Mouse (Mus musculus) frontal cortex, postnatal 14 days (tissue): Measurements from ENCODE around the gene Chst4.

Source experiments
- DNase-seq, 2 experiments: peaks; one replicate each; pipeline ENCODE4 v3.0.0; 2022; ENCODE audit warnings: low spot score in 2 of 2

The Chst4 gene

GRCm38 (mm10) chr8:110006312-110007023, 33.1 kb downstream of the Chst4 start:
- DNase-seq, result no peak

- no peak for DNase-seq
These were observed 35.2 kb downstream of the Chst4 start for GRCm38 (mm10) chr8:110004300-110004699.

GRCm38 (mm10) chr8:110002953-110003352, 36.6 kb downstream of the Chst4 start:
- no peak for DNase-seq

- DNase-seq, result no peak
These were observed 39.6 kb downstream of the Chst4 start for GRCm38 (mm10) chr8:109999974-110000373.

DNA sequence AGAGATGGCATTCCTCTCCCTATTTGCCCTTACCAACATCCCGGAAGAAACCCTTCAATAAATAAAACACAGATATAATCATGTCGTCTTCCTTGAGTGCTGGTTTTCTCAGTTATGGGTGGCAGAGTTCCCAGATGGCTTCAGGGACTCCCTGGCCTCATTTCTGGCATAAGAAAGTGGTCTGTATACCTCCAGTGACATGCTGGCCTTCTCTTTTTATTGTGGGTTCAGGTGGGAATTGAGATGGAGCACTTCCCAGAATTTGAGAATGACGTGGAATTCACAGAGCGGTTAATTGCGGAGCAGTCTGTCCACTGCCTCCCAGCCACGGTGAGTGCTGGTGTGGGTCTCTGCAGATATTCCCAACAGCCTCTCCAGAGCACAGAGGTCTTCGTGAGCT, 41.5 kb downstream of the Chst4 start:
- no peak for DNase-seq

DNA sequence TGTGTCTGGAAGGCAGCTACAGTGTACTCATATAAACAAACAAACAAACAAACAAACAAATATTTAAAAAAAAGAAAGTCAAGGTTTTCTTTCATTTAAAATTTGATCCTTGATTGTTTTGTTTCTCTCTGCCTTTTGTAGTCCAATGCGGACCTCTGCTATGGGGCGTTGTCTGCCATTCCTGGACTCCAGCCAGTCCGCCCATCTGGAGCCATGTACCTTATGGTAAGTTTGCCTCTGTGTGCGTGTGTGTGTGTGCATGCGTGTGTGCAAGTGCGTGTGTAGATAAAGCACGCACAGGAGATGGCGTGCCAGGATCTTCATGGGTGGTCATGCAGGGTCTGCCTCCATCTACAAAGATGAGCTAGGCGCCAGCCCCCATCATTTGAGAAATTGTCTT, 42.2 kb downstream of the Chst4 start:
- no peak for DNase-seq

DNA sequence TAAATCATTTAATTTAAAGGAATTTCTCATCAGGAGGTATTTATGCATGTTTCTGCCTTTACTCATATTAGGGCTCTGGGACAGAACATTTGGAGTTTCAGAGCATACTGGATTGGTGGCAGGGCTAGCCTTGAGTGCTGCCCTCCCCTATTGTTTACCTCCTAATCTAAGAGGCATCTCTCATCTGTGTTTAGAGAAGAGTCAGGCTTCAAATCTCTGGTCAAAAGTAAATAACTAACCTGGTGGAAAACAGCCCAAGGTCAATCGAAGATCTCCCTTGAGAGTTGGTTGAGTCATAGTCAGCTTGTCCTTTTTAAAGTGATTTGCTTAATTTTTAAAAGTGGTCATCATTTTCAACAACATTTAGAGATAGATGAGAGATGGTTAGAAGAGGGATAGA, 46.6 kb downstream of the Chst4 start:
- no peak for DNase-seq

- DNase-seq, result no peak
These were observed 47.4 kb downstream of the Chst4 start for GRCm38 (mm10) chr8:109992166-109992565.

- no peak for DNase-seq
These were observed 49.3 kb downstream of the Chst4 start, which contains the start of gene Tat for GRCm38 (mm10) chr8:109990224-109990623. Gene Tat (plus strand): TSS chr8:109990437.

GRCm38 (mm10) chr8:109989151-109989550, 50.4 kb downstream of the Chst4 start:
- no peak for DNase-seq

- DNase-seq, result no peak
These were observed 51.8 kb downstream of the Chst4 start for GRCm38 (mm10) chr8:109987776-109988175.

GRCm38 (mm10) chr8:109986384-109986783, 53.2 kb downstream of the Chst4 start:
- DNase-seq, result no peak

DNA sequence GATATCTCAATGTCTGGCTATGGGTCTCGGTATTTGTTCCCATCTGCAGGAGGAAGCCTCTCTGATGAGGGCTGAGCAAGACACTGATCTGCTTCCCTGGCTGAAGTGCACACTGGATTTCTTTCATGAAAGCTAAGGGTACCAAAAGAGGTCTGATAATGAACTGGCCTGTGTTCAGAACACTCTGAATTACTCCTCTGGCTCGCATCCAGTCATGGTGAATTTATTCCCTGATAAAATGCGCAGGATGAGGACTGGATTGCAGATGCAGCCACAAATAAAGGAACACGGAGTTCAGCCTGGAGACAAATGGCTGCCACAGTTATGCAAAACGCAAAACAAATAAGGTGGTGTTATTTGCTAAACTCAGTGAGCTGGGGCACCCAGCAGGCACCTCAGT, 55.6 kb downstream of the Chst4 start:
- no peak for DNase-seq

DNA sequence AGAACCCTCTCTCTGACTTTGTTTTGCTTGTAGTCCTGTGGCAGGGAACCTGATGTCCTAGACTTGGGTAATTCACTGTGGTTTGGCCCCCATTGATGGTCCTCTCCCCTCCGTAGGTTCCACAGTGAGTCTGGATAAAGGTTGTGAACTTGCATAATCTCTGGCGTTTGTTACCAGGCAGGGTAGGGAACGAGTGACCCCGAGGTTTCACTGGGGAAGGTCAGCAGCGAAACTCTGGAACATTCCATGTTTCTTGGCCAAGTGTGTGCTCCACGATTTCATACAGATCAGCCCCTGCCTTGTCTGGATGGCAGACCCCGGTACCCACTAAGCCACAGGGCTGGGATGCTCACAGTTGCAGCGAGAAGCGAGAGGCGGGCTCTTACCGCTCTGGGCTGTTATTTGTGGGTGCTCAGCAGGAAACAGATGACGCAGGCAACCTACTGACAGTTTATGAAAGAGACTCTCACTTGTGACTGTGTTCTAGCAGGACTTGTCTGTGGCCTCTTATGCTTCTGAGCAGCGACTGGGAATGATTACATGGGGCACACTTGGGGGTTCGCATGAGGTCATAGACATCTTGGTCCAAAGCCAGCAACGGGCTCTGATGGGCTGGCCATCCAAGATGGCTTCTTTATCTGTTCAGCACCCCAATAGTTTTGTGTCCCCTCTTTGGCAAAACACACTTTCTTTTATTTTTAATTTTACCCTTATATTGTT, 57.0 kb downstream of the Chst4 start:
- no peak for DNase-seq

DNA sequence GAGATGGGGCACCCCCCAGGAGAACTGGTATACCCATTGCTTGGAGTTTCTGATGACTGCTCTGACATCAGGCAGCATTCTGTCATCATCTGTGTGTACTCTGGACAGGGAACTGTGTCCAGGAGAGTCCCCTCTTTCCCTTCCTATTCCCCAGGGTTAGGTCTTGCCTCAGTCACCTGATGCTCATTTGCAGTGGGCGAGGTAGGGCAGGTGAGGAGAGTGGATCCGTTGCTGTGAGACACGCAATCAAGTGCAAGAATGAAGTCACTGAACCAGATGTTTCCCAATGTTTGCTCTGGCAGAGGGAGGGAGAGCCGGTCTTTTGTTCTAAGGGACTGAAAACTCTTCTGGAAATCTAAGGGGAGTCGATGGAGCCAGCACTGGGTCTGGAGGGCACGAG, 60.2 kb downstream of the Chst4 start:
- DNase-seq, result no peak
